Mouse (Mus musculus): ENCODE data around the gene Ccdc183.

DNA sequence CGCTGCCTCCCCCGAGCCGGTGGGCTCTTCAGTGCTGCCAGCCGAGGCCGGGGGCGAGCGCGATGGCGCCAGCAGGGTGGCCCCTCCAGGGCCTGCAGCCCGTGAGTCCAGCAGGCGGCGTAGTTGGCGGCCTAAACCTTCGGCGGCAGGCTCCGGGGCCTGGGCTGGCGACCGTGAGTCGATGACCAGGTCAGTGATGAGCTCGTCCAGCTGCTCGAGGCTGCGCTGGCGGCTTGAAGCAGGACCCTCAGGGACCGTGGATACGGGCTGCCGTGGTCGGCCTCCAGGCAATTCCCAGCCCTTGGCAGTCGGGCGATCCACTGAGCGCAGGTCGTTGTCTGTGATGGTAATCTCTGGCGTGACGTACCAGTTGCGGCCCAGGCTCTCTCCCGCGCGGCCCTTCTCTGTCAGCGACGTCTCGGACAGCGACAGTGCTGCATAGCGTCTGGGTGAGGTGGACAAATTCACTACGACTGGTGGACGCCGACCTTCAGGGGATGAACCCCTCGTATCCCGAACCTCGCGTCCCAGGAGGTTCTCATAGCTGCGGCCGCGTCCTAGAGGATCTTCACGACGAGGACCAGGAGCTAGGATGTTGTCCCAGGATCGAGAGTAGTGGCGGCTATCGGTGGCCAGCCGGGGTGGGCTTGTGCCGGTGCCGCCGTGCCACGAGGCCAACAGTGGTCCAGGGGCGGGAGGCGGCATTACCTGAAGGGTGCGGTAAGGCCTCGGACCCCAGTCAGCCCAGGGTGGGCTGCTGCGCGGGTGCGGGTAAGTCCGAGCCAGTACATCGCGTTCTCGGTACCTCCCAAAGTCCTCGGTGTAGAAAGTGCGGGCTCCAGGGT, 39.3 kb downstream of the Ccdc183 start:
- TF ChIP-seq CTCF (IDR thresholded peaks at IDR 0.05; ENCODE audit: low read depth, low read length) = no peak
- no peak for TF ChIP-seq GATA1 (IDR thresholded peaks at IDR 0.05; ENCODE audit: borderline replicate concordance, low read length)
- no peak for TF ChIP-seq TAL1 (conservative IDR thresholded peaks at IDR 0.05; ENCODE audit: low read depth, low read length)
